ENCODE assay signal across 20 mouse cellular contexts in the genomic region with DNA sequence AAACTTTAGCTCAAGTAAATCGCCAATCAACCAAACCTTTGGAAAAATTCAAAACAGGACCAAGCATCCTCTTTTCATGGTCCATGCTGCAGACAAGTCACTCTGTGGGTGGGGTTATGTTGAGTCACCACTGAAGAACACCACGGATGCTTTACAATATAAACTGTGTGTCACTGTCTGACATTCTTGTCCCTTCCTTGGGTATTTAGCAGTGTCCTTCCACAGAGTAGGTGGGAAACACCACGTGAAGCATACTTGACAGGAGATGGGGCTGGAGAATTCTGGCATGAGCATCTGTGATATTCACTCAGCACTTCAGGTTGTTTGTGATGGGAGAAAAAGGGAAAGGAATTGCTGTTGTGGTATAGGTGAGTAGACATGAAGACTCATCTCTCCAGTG.
DNase-seq lines count a peak whose midpoint lies in the region; ATAC-seq and TF ChIP-seq lines count a peak whose summit lies in the region.
"Had no signal": no experiment of that assay in that cellular context is flagged by ENCODE, and none has a peak within 500 bp of the region (broad histone marks: within the 10 kb centered on the region; RNA-seq: fewer than 3 reads in every experiment).

No protein-coding gene starts in this region.

- H3K79me3 ChIP-seq in C2C12 (ENCODE audit: low read depth) = no peaks in the 10 kb centered on the region

- DNase-seq in kidney, postnatal 14 days = no peak
- no peak for DNase-seq in kidney, postnatal 0 days (ENCODE audit: low spot score)
- DNase-seq in kidney, postnatal 25 days = no peak
- no peak for DNase-seq in urinary bladder, postnatal 10 days (ENCODE audit: low spot score)
- DNase-seq: adrenal gland, adult 2 months; adrenal gland, postnatal 10 days; adrenal gland, postnatal 25 days; B cell, adult 2 months; cerebellum, adult 11 months; cerebellum, adult 18-20 months; cerebellum, adult 8-10 months; cerebellum, adult 9-11 months; cerebellum, postnatal 14 days; forebrain, postnatal 0 days had no signal

- no peak overlapping the region for H3K9ac ChIP-seq in kidney, embryonic 15.5 days
- H3K9ac ChIP-seq in kidney, postnatal 0 days (ENCODE audit: low read depth, low read length) = no peak overlapping the region
- H3K9ac ChIP-seq: embryonic facial prominence, embryonic 12.5 days; forebrain, embryonic 13.5 days; forebrain, embryonic 15.5 days; forebrain, postnatal 0 days had no signal

- H3K4me2 ChIP-seq in kidney, embryonic 15.5 days = 0 out of 2 replicates have a peak overlapping the region, but pooled peaks have one; percentile 29
- no peak overlapping the region for H3K4me2 ChIP-seq in kidney, postnatal 0 days (ENCODE audit: low read length)
- H3K4me2 ChIP-seq: embryonic facial prominence, embryonic 12.5 days; forebrain, embryonic 13.5 days; forebrain, embryonic 15.5 days had no signal

- H3K79me2 ChIP-seq in C2C12 (ENCODE audit: control insufficient read depth, insufficient read depth) = no peaks in the 10 kb centered on the region

- WGBS in kidney, embryonic 15.5 days = 86% methylated on average over 3 of the region's 3 CpGs
- 81% methylated on average over 3 of the region's 3 CpGs for WGBS in kidney, postnatal 0 days

- H3K4me3 ChIP-seq in kidney, embryonic 15.5 days (replicated peaks) = no peak overlapping the region
- no peak overlapping the region for H3K4me3 ChIP-seq in kidney, postnatal 0 days (replicated peaks; ENCODE audit: low read depth, low read length)
- H3K4me3 ChIP-seq in C2C12 (ENCODE audit: insufficient read depth, poor library complexity, severe bottlenecking) = no peak overlapping the region
- H3K4me3 ChIP-seq: embryonic facial prominence, embryonic 10.5 days; embryonic facial prominence, embryonic 12.5 days; forebrain, embryonic 13.5 days; forebrain, embryonic 15.5 days had no signal

- peak overlapping the region; percentile 87; the same call in 1 of the 2 replicates for H3K27ac ChIP-seq in kidney, embryonic 15.5 days
- H3K27ac ChIP-seq in kidney, postnatal 0 days = peak overlapping the region; percentile 50; the same call in 1 of the 2 replicates
- H3K27ac ChIP-seq: embryonic facial prominence, embryonic 10.5 days; embryonic facial prominence, embryonic 12.5 days; forebrain, embryonic 13.5 days; forebrain, embryonic 15.5 days had no signal

- peaks cover 45% of the 10 kb centered on the region for H3K4me1 ChIP-seq in kidney, embryonic 15.5 days
- H3K4me1 ChIP-seq in kidney, postnatal 0 days (replicated peaks; ENCODE audit: insufficient read depth, low read length) = peaks cover 21% of the 10 kb centered on the region
- H3K4me1 ChIP-seq: embryonic facial prominence, embryonic 10.5 days; embryonic facial prominence, embryonic 12.5 days had no signal

- TF ChIP-seq CTCF in kidney, postnatal 0 days (IDR thresholded peaks at IDR 0.05; ENCODE audit: low read depth) = no peak
- no peak for TF ChIP-seq CTCF in C2C12 (IDR thresholded peaks at IDR 0.05; ENCODE audit: control insufficient read depth, insufficient read depth, insufficient read length)

- no peaks in the 10 kb centered on the region for H3K36me3 ChIP-seq in kidney, embryonic 15.5 days
- H3K36me3 ChIP-seq in kidney, postnatal 0 days (ENCODE audit: insufficient read depth, low read length) = no peaks in the 10 kb centered on the region
- no peaks in the 10 kb centered on the region for H3K36me3 ChIP-seq in C2C12 (ENCODE audit: control insufficient read depth, insufficient read depth)
- H3K36me3 ChIP-seq: embryonic facial prominence, embryonic 10.5 days; embryonic facial prominence, embryonic 12.5 days; forebrain, embryonic 15.5 days had no signal

- no peak for ATAC-seq in kidney, embryonic 15.5 days (replicated peaks; ENCODE audit: low FRiP score)
- no peak for ATAC-seq in kidney, postnatal 0 days (replicated peaks; ENCODE audit: low FRiP score, low read depth)
- ATAC-seq: forebrain, embryonic 13.5 days; forebrain, embryonic 15.5 days; forebrain, postnatal 0 days had no signal

- no peaks in the 10 kb centered on the region for H3K27me3 ChIP-seq in kidney, embryonic 15.5 days
- H3K27me3 ChIP-seq in kidney, postnatal 0 days (ENCODE audit: insufficient read depth, low read length) = no peaks in the 10 kb centered on the region
- H3K27me3 ChIP-seq in C2C12 (ENCODE audit: control insufficient read depth, insufficient read depth, insufficient read length) = no peaks in the 10 kb centered on the region
- H3K27me3 ChIP-seq: embryonic facial prominence, embryonic 12.5 days; forebrain, embryonic 13.5 days; forebrain, embryonic 15.5 days had no signal

- H3ac ChIP-seq in C2C12 (ENCODE audit: control insufficient read depth, insufficient read length, low read depth) = no peak overlapping the region

- H3K9me3 ChIP-seq in kidney, embryonic 15.5 days (replicated peaks) = no peaks in the 10 kb centered on the region
- H3K9me3 ChIP-seq in kidney, postnatal 0 days (replicated peaks; ENCODE audit: low read length) = no peaks in the 10 kb centered on the region
- H3K9me3 ChIP-seq: embryonic facial prominence, embryonic 10.5 days; embryonic facial prominence, embryonic 12.5 days; forebrain, embryonic 13.5 days; forebrain, embryonic 15.5 days had no signal

TF ChIP-seq in C2C12, 6 proteins besides CTCF, POLR2A, EP300 and RAD21:
- TF ChIP-seq MYOD1 (IDR thresholded peaks at IDR 0.05; ENCODE audit: control insufficient read depth, insufficient read length, low read depth) = no peak
- TF ChIP-seq FOSL1 (IDR thresholded peaks at IDR 0.05; ENCODE audit: insufficient read depth, low read length, poor library complexity, severe bottlenecking) = no peak
- TF ChIP-seq CEBPB (IDR thresholded peaks at IDR 0.05; ENCODE audit: low read depth) = no peak
- TF ChIP-seq USF1 (IDR thresholded peaks at IDR 0.05; ENCODE audit: low read depth) = peak; percentile 66
- no peak for TF ChIP-seq MYOG (IDR thresholded peaks at IDR 0.05; ENCODE audit: control insufficient read depth, extremely low read depth, insufficient read length)
- no peak for TF ChIP-seq MAX (IDR thresholded peaks at IDR 0.05)
